Mouse (Mus musculus) lung, embryonic 16.5 days (tissue): ENCODE measurements around the gene Fut4. TPM values are rescaled to one million over a fixed set of nuclear protein-coding genes. Genes with fewer than 3 reads are reported as not detected.
"Not testable (repeated sequence)": the region's sequence is repeated elsewhere in the genome, so short reads cannot be mapped to it uniquely, and the experiment has no call there.

Experiments used
- ATAC-seq: fragments of 200-750 bp; cut with Nextera tagmentation; 2 replicates; pipeline ENCODE4 v1.8.0; 2017; ENCODE audit warnings: low read depth, mild to moderate bottlenecking, moderate library complexity
- H3K27ac ChIP-seq: fragments of 300-500 bp; sonication (generic); 2 replicates; pipeline ENCODE4 v1.5.1; 2014; ENCODE audit warnings: mild to moderate bottlenecking, control low read depth, low read length
- H3K27me3 ChIP-seq: fragments of 300-500 bp; sonication (generic); 2 replicates; pipeline ENCODE4 v1.6.1; 2014; ENCODE audit warnings: low read depth, low read length, mixed read lengths; ENCODE audit not compliant: control insufficient read depth, insufficient read depth
- H3K36me3 ChIP-seq: fragments of 300-500 bp; sonication (generic); 2 replicates; pipeline ENCODE4 v1.6.1; 2014; ENCODE audit warnings: low read length; ENCODE audit not compliant: control insufficient read depth, insufficient read depth
- H3K4me1 ChIP-seq: fragments of 300-500 bp; sonication (generic); replicated peaks from 2 replicates; pipeline ENCODE4 v1.6.1; 2014; ENCODE audit warnings: low read length, mixed read lengths; ENCODE audit not compliant: control insufficient read depth, insufficient read depth
- H3K4me2 ChIP-seq: fragments of 300-500 bp; sonication (generic); 2 replicates; pipeline ENCODE4 v1.6.1; 2014; ENCODE audit warnings: low read depth, low read length, control low read depth
- H3K4me3 ChIP-seq: fragments of 300-500 bp; sonication (generic); 2 replicates; pipeline ENCODE4 v1.5.1; 2014; ENCODE audit warnings: mild to moderate bottlenecking, low read length, control low read depth
- H3K9ac ChIP-seq: fragments of 300-500 bp; sonication (generic); 2 replicates; pipeline ENCODE4 v1.6.1; 2014; ENCODE audit warnings: low read length, control low read depth
- H3K9me3 ChIP-seq: fragments of 300-500 bp; sonication (generic); 2 replicates; pipeline ENCODE4 v1.6.1; 2016; ENCODE audit warnings: low read length; ENCODE audit not compliant: control insufficient read depth
- WGBS: fragments of 180-500 bp; shearing (Covaris S2); extraction: QIAGEN DNeasy Blood & Tissue Kit; methylation state at CpG from one replicate; pipeline ENCODE4 v1.1.7; 2014; 5-methylcytosine and 5-hydroxymethylcytosine counted together
- polyA plus RNA-seq: library from polyadenylated mRNA; unstranded; fragments of >200 nt; fragmentation: Nextera tagmentation; extraction: Ambion mirVana; gene quantifications from 2 replicates; pipeline ENCODE4 v1.2.1, GENCODE M21; 2015

Fut4 gene
- polyA plus RNA-seq, 1 experiment from 2014 or later, result 2.5 TPM

- no peak for ATAC-seq
- no peaks in the 10 kb centered on the region for H3K9me3 ChIP-seq
- H3K4me1 ChIP-seq, result peaks cover 11% of the 10 kb centered on the region
- H3K9ac ChIP-seq, result no peak overlapping the region
- no peak overlapping the region for H3K4me2 ChIP-seq
- H3K36me3 ChIP-seq, result no peaks in the 10 kb centered on the region
- WGBS, result 82% methylated on average over 15 of the region's 15 CpGs
- H3K27ac ChIP-seq, result no peak overlapping the region
- no peaks in the 10 kb centered on the region for H3K27me3 ChIP-seq
- H3K4me3 ChIP-seq, result no peak overlapping the region
These were observed 36.9 kb downstream of the Fut4 start for GRCm38 (mm10) chr9:14715258-14715657.

- no peaks in the 10 kb centered on the region for H3K4me1 ChIP-seq
- H3K27me3 ChIP-seq, result no peaks in the 10 kb centered on the region
- ATAC-seq, result no peak
- H3K36me3 ChIP-seq, result no peaks in the 10 kb centered on the region
- no peaks in the 10 kb centered on the region for H3K9me3 ChIP-seq
- H3K9ac ChIP-seq, result no peak overlapping the region
- no peak overlapping the region for H3K4me3 ChIP-seq
- H3K4me2 ChIP-seq, result no peak overlapping the region
- H3K27ac ChIP-seq, result no peak overlapping the region
- 82% methylated on average over 3 of the region's 3 CpGs for WGBS
These were observed 41.3 kb downstream of the Fut4 start for GRCm38 (mm10) chr9:14710910-14711309.

GRCm38 (mm10) chr9:14705321-14706162 is 46.7 kb downstream of the Fut4 start:
- H3K9ac ChIP-seq, result no peak overlapping the region
- WGBS, result 62% methylated on average over 13 of the region's 13 CpGs
- no peak overlapping the region for H3K4me2 ChIP-seq
- no peaks in the 10 kb centered on the region for H3K4me1 ChIP-seq
- H3K27me3 ChIP-seq, result no peaks in the 10 kb centered on the region
- H3K27ac ChIP-seq, result no peak overlapping the region
- H3K4me3 ChIP-seq, result no peak overlapping the region
- no peaks in the 10 kb centered on the region for H3K9me3 ChIP-seq
- H3K36me3 ChIP-seq, result no peaks in the 10 kb centered on the region
- no peak for ATAC-seq

- not testable (repeated sequence) for H3K4me1 ChIP-seq, H3K4me3 ChIP-seq, H3K4me2 ChIP-seq, H3K9ac ChIP-seq, H3K27ac ChIP-seq, H3K9me3 ChIP-seq, H3K36me3 ChIP-seq, H3K27me3 ChIP-seq, ATAC-seq
- WGBS, result 88% methylated on average over 1 of the region's 1 CpGs
These were observed 51.4 kb downstream of the Fut4 start for GRCm38 (mm10) chr9:14700795-14701194.

GRCm38 (mm10) chr9:14699288-14699640 is 52.9 kb downstream of the Fut4 start:
- no peak overlapping the region for H3K4me3 ChIP-seq
- H3K27me3 ChIP-seq, result no peaks in the 10 kb centered on the region
- WGBS, result 42% methylated on average over 7 of the region's 7 CpGs
- H3K27ac ChIP-seq, result no peak overlapping the region
- H3K9ac ChIP-seq, result no peak overlapping the region
- no peak overlapping the region for H3K4me2 ChIP-seq
- H3K36me3 ChIP-seq, result no peaks in the 10 kb centered on the region
- no peaks in the 10 kb centered on the region for H3K4me1 ChIP-seq
- no peaks in the 10 kb centered on the region for H3K9me3 ChIP-seq
- ATAC-seq, result no peak

- WGBS, result 55% methylated on average over 12 of the region's 12 CpGs
- no peak overlapping the region for H3K4me3 ChIP-seq
- ATAC-seq, result peak; percentile 95
- H3K27me3 ChIP-seq, result no peaks in the 10 kb centered on the region
- no peak overlapping the region for H3K27ac ChIP-seq
- H3K9ac ChIP-seq, result no peak overlapping the region
- no peaks in the 10 kb centered on the region for H3K9me3 ChIP-seq
- no peaks in the 10 kb centered on the region for H3K4me1 ChIP-seq
- H3K4me2 ChIP-seq, result no peak overlapping the region
- no peaks in the 10 kb centered on the region for H3K36me3 ChIP-seq
These were observed 53.5 kb downstream of the Fut4 start for GRCm38 (mm10) chr9:14698582-14699287.

Other genes starting within 250 kb of the Fut4 start
- 17.6 and 17.8 TPM in 2 replicates for gene Amotl1, start 107.3 kb downstream of the Fut4 start, polyA plus RNA-seq
- 0.48 and 0.74 TPM in 2 replicates for gene Piwil4, start 11.7 kb downstream of the Fut4 start, polyA plus RNA-seq
- 7.7 and 11.7 TPM in 2 replicates for gene 1700012B09Rik, start 18.6 kb upstream of the Fut4 start, polyA plus RNA-seq
- gene Mre11a, start 32.3 kb upstream of the Fut4 start, polyA plus RNA-seq, result 23.2 and 26.6 TPM in 2 replicates
- 33.0 and 37.0 TPM in 2 replicates for gene Ankrd49, start 32.5 kb upstream of the Fut4 start, polyA plus RNA-seq
- gene Gpr83, start 107.8 kb upstream of the Fut4 start, polyA plus RNA-seq, result 0.24 and 0.54 TPM in 2 replicates
- 0.54 and 1.2 TPM in 2 replicates for gene Izumo1r, start 151.6 kb upstream of the Fut4 start, polyA plus RNA-seq